Mouse (Mus musculus) olfactory bulb, adult 2 months (tissue): ENCODE data around the gene Grsf1. TPM values are rescaled to one million over a fixed set of nuclear protein-coding genes. Genes with fewer than 3 reads are reported as not detected.

Experiments used
- H3K27ac ChIP-seq: fragments of 200-500 bp; 2 replicates; pipeline ENCODE4 v1.5.1; 2012; ENCODE audit warnings: low read depth, low read length; ENCODE audit not compliant: insufficient read depth
- H3K4me1 ChIP-seq: fragments of 200-500 bp; 2 replicates; pipeline ENCODE4 v1.6.1; 2012; ENCODE audit warnings: low read length; ENCODE audit not compliant: control insufficient read depth, insufficient read depth
- H3K4me3 ChIP-seq: fragments of 200-500 bp; 2 replicates; pipeline ENCODE4 v1.5.1; 2012; ENCODE audit warnings: mild to moderate bottlenecking, low read depth, low read length, moderate library complexity; ENCODE audit not compliant: insufficient read depth
- CTCF ChIP-seq: fragments of 200-500 bp; IDR thresholded peaks from 2 replicates; pipeline ENCODE4 v1.5.1; 2012; ENCODE audit warnings: low read depth, mild to moderate bottlenecking, low read length, moderate library complexity; ENCODE audit not compliant: insufficient read depth
- POLR2A ChIP-seq: fragments of 200-500 bp; IDR thresholded peaks from 2 replicates; pipeline ENCODE4 v1.6.1; 2012; ENCODE audit warnings: mild to moderate bottlenecking, low read depth, low read length, moderate library complexity; ENCODE audit not compliant: insufficient read depth
- WGBS: fragments of 180-500 bp; shearing (Covaris S2); methylation state at CpG from one replicate; pipeline ENCODE4 v1.1.7; 2018; 5-methylcytosine and 5-hydroxymethylcytosine counted together
- polyA plus RNA-seq: library from polyadenylated mRNA; stranded (reverse); fragments of >200 nt; gene quantifications from 2 replicates; pipeline ENCODE4 v1.2.4, GENCODE M21; 2012; ENCODE audit warnings: low replicate concordance; ENCODE audit not compliant: missing spikeins, insufficient read depth, insufficient read length

Gene Grsf1
- polyA plus RNA-seq, 1 experiment = not detected

GRCm38 (mm10) chr5:88674703-88675442, 1.1 kb downstream of the Grsf1 start:
- Histone ChIP-seq H3K27ac (0 out of 2 replicates have a peak overlapping the region, but pooled peaks have one; percentile 34), H3K4me1 (peaks cover 6% of the 10 kb centered on the region), H3K4me3 (peak overlapping the region; percentile 87)
- TF ChIP-seq CTCF (no peak), POLR2A (no peak)
- 1% methylated on average over 47 of the region's 47 CpGs for WGBS

DNA sequence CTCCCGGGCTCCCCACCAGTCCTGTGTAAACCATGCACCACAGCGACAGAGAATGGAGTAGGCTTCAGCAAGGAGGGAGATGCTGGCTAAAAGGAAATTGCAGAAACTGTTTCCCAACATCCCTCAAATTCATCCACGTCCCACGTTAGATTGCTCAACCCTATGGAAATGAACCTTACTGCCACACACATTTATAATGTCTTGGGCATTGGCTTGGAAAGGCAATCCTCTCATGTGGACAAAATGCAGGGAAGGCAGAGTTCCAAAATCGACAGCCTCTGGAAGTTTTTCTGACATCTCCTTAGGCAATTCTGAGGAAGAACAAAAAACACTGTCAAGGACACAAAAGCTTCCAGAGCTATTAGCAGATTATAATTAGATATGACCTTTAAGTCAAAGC, 12.1 kb downstream of the Grsf1 start:
- H3K4me3 ChIP-seq = no peak overlapping the region
- H3K4me1 ChIP-seq = no peaks in the 10 kb centered on the region
- TF ChIP-seq POLR2A (no peak), CTCF (no peak)
- no peak overlapping the region for H3K27ac ChIP-seq
- 63% methylated on average over 5 of the region's 5 CpGs for WGBS

- Histone ChIP-seq H3K27ac (no peak overlapping the region), H3K4me1 (no peaks in the 10 kb centered on the region), H3K4me3 (no peak overlapping the region)
- TF ChIP-seq POLR2A (no peak), CTCF (no peak)
- WGBS = 83% methylated on average over 3 of the region's 3 CpGs
These were observed 12.8 kb downstream of the Grsf1 start for GRCm38 (mm10) chr5:88663151-88663550.

DNA sequence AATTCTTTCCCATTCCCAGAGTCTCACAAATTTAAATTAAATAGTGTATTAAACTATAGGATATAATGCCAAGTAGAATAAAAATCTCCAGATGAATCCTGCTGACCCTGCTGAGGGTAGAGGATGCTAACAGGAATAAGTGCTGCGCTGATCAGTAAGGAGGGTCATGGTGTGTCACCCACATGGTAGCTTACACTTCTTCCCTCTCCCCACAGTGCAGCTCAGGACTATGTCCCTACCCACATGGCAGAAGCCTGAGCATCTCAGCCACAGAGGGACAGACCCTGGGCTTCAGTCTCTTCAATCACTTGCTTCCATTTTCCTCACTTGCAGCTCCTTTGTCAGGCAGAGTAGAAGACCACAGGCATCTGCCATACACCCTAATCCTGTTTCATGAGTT, 18.1 kb downstream of the Grsf1 start:
- Histone ChIP-seq H3K27ac (no peak overlapping the region), H3K4me1 (peaks cover 8% of the 10 kb centered on the region), H3K4me3 (no peak overlapping the region)
- TF ChIP-seq CTCF (no peak), POLR2A (no peak)
- 100% methylated on average over 1 of the region's 1 CpGs for WGBS

DNA sequence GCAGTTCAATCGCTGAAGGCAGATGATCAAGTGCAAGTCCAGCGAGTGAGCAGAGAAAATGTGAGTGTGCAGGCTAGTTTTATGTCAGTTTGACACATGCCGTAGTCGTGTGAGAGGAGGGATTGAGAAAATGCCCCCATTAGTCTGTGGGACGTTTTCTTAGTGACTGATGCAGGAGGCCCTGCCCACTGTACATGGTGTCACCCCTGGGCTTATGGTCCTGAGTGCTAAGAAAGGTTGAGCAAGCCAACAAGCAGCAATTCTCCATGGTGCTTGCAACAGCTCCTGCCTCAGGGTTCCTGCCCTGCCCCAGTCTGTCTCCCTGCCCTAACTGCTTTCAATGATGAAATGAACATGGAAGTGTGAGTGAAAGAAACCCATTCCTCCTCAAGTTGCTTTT, 23.4 kb downstream of the Grsf1 start:
- WGBS = 87% methylated on average over 5 of the region's 5 CpGs
- H3K4me1 ChIP-seq = peaks cover 14% of the 10 kb centered on the region
- TF ChIP-seq CTCF = no peak
- no peak for TF ChIP-seq POLR2A
- H3K4me3 ChIP-seq = no peak overlapping the region
- no peak overlapping the region for H3K27ac ChIP-seq

- no peak for TF ChIP-seq CTCF
- WGBS = 88% methylated on average over 17 of the region's 17 CpGs
- H3K4me3 ChIP-seq = no peak overlapping the region
These were observed 26.5 kb downstream of the Grsf1 start for GRCm38 (mm10) chr5:88649250-88650173.

DNA sequence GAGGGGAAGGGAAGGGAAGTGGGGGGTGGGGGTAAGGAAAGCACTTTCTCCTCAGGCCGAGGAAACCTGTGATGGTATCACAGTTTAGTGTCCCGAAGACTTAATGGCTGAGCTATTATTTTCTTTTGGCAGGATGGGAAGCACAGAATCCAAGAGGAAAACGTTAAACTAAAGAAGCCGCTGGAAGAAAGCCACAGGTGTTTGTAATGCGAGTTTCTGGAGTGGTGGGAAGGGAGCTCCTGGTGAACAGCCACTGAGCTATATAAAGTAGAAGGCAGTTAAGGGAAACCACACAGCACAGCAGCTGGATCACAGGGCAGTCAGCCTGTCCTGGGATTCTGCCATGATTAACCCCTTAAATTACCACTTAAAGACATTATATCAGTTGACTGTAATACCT, 30.6 kb downstream of the Grsf1 start:
- 59% methylated on average over 5 of the region's 5 CpGs for WGBS
- TF ChIP-seq POLR2A (no peak), CTCF (no peak)
- Histone ChIP-seq H3K27ac (no peak overlapping the region), H3K4me1 (0 out of 2 replicates have a peak, but pooled peaks cover 2% of the 10 kb centered on the region), H3K4me3 (no peak overlapping the region)

More at GRCm38 (mm10) chr5:88649250-88650173, 26.5 kb downstream of the Grsf1 start:
- Histone ChIP-seq H3K27ac (no peak overlapping the region), H3K4me1 (peaks cover 7% of the 10 kb centered on the region)

DNA sequence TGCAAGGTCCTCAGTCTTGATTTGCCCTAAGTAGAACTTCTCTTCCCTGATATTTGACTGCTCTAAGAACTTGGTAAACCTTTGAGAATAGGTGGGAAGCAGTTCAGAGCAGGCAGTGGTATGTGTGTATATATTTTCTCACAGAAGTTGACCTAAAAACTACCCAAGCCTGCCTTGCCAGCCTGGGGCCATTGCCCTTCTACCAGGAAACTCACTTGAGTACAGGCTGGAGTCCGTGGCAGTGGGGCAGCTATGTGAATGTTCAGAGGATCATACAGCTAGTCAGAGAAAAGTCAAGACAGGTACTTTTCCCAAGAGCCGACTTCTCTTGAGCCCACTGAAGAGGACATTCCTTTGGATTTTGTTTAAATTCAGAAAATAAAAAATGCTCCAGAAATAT, 31.1 kb downstream of the Grsf1 start:
- H3K27ac ChIP-seq = no peak overlapping the region
- TF ChIP-seq POLR2A (no peak), CTCF (no peak)
- 95% methylated on average over 2 of the region's 2 CpGs for WGBS
- no peak overlapping the region for H3K4me3 ChIP-seq
- H3K4me1 ChIP-seq = 0 out of 2 replicates have a peak, but pooled peaks cover 2% of the 10 kb centered on the region

GRCm38 (mm10) chr5:88643491-88643890, 32.5 kb downstream of the Grsf1 start:
- TF ChIP-seq CTCF (no peak), POLR2A (no peak)
- H3K4me1 ChIP-seq = no peaks in the 10 kb centered on the region
- H3K4me3 ChIP-seq = no peak overlapping the region
- no peak overlapping the region for H3K27ac ChIP-seq
- 85% methylated on average over 9 of the region's 9 CpGs for WGBS
